9 mouse cellular contexts compared by ENCODE assay signal in the genomic region with DNA sequence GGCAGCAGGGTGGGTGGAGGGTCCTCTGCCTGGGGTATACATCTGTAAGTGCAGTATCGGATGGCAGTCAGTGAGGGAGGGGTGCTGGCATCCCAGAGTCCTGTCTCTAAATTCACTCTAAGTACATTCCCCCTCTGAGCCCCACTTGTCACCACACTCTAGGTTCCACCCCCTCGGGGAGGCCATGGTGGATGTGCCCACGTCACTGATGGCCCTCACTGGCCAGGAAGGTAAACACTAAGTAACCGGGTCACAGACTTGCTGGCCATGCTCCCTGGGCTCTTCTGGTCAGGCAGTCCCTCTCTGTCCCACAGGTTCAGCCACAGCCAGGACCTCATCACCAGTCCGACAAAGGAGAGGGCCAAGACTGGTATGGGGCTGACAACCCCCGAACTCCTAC. TPM values are rescaled to one million over a fixed set of nuclear protein-coding genes. Genes with fewer than 3 reads are reported as not detected.
DNase-seq lines count a peak whose midpoint lies in the region.
"Had no signal": no experiment of that assay in that cellular context is flagged by ENCODE, and none has a peak within 500 bp of the region (broad histone marks: within the 10 kb centered on the region; RNA-seq: fewer than 3 reads in every experiment).

No protein-coding gene starts in this region.

- intact Hi-C loops in left cerebral cortex, postnatal 14 days (cut with DNase I): no loop called here

- DNase-seq in kidney, postnatal 10 days: peak; percentile 13
- DNase-seq in kidney, postnatal 14 days: no peak
- DNase-seq in urinary bladder, postnatal 10 days (ENCODE audit: low spot score): peak; percentile 8
- no peak for DNase-seq in urinary bladder, adult 18-20 months (ENCODE audit: low spot score in 2 of 2)
- peak; percentile 61 for DNase-seq in gastrocnemius, adult 18-20 months (ENCODE audit: low spot score)
- peak; percentile 82 for DNase-seq in skeletal muscle tissue, adult 2 months (ENCODE audit: low read depth, low spot score)
- DNase-seq in thymus, postnatal 0 days (ENCODE audit: low spot score): no peak
- DNase-seq in left cerebral cortex, postnatal 14 days (ENCODE audit: low spot score in 2 of 2): no peak
- DNase-seq: liver, embryonic 13.5 days had no signal

RNA-seq across cellular contexts. Expression of gene Smim24, which starts 29.3 kb away (rescaled TPM):
- not detected for total RNA-seq in gastrocnemius, adult 18-20 months (2021)
- polyA plus RNA-seq in thymus, postnatal 0 days (2015; fragmentation: Nextera tagmentation; extraction: Ambion mirVana): 12.5 and 14.0 TPM in 2 replicates
- total RNA-seq in left cerebral cortex, postnatal 14 days (2021): 1 to 10 TPM; 1.8 to 1.9 TPM

RNA-seq across cellular contexts. Expression of gene Nfic, which starts 33.2 kb away (rescaled TPM):
- total RNA-seq in gastrocnemius, adult 18-20 months (2021): 100 to 1,000 TPM; 232 to 244 TPM
- polyA plus RNA-seq in thymus, postnatal 0 days (2015; fragmentation: Nextera tagmentation; extraction: Ambion mirVana): 21.5 and 21.9 TPM in 2 replicates
- 10 to 100 TPM; 67.0 to 69.8 TPM for total RNA-seq in left cerebral cortex, postnatal 14 days (2021)

RNA-seq across cellular contexts. Expression of gene Gm48552, which starts 33.4 kb away (rescaled TPM):
- total RNA-seq in gastrocnemius, adult 18-20 months (2021): under 1 TPM in 1 of 2 experiments, not detected in 1; 0.34 TPM
- 0.72 and 1.5 TPM in 2 replicates for polyA plus RNA-seq in thymus, postnatal 0 days (2015; fragmentation: Nextera tagmentation; extraction: Ambion mirVana)
- 1 to 10 TPM; 2.8 to 4.7 TPM for total RNA-seq in left cerebral cortex, postnatal 14 days (2021)

RNA-seq across cellular contexts. Expression of gene Gm48551, which starts 37.9 kb away (rescaled TPM):
- total RNA-seq in gastrocnemius, adult 18-20 months (2021): under 1 TPM; 0.57 to 0.97 TPM
- polyA plus RNA-seq in thymus, postnatal 0 days (2015; fragmentation: Nextera tagmentation; extraction: Ambion mirVana): 2.3 TPM in 2 replicates
- 1 to 10 TPM; 2.4 to 3.2 TPM for total RNA-seq in left cerebral cortex, postnatal 14 days (2021)

RNA-seq across cellular contexts. Expression of gene Dohh, which starts 38.0 kb away (rescaled TPM):
- 10 to 100 TPM; 41.1 to 44.1 TPM for total RNA-seq in gastrocnemius, adult 18-20 months (2021)
- polyA plus RNA-seq in thymus, postnatal 0 days (2015; fragmentation: Nextera tagmentation; extraction: Ambion mirVana): 71.3 and 78.7 TPM in 2 replicates
- total RNA-seq in left cerebral cortex, postnatal 14 days (2021): 10 to 100 TPM; 82.4 to 88.6 TPM

Comparison
In these comparisons a context has a peak if more than half of its experiments do, and no peak if none do; other contexts are left out.
1. DNase-seq: peak in kidney, postnatal 10 days (single experiment), urinary bladder, postnatal 10 days (single experiment), gastrocnemius, adult 18-20 months (single experiment) and skeletal muscle tissue, adult 2 months (single experiment); none in kidney, postnatal 14 days (single experiment), urinary bladder, adult 18-20 months (0 of 2), thymus, postnatal 0 days (single experiment) and left cerebral cortex, postnatal 14 days (0 of 2).